Mouse (Mus musculus): ENCODE results near the gene Tmc2. TPM values are rescaled to one million over a fixed set of nuclear protein-coding genes. Genes with fewer than 3 reads are reported as not detected.

Gene Tmc2
- polyA plus RNA-seq, 1 experiment = not detected

DNA sequence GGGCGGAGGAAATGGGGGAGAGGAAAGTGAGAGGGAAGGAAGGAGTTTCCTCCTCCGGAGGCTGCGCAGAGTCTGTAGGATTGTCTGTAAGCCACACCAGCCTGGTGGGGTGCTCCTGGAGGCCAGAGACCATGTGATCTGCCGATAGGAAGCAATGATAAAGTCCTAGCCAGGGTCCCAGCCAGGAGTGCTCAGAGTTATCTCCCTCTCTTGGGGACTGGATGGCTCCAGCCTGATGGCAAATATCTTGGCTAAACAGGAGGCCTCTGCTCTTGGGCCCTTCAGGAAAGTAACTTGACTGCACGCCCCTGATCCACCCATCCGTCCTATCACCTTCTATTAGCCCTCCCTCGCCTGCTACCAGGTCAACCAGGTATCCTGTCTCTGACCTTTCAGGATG is 53.2 kb downstream of the Tmc2 start:
- DNase-seq (ENCODE audit: low read depth) = no peak

DNA sequence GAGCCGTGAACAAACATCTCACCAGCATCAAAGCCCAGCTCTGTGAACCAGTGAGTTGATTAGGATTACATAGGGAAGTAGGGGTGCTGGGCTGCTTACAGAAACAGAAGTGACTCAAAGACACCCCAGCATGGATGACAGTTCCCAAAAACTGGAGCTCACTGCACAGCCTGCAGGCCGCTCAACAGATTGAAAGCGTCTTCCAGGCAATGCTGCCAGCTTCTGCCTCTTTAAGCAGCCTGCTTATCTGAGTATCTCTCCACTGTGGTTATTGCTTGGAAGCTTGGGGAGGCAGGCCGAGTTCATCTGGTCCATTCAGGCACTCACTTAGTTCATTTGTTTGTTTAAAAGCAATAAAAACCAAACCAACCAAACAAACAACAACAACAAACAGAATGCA is 61.8 kb downstream of the Tmc2 start:
- DNase-seq (ENCODE audit: low read depth) = no peak

DNA sequence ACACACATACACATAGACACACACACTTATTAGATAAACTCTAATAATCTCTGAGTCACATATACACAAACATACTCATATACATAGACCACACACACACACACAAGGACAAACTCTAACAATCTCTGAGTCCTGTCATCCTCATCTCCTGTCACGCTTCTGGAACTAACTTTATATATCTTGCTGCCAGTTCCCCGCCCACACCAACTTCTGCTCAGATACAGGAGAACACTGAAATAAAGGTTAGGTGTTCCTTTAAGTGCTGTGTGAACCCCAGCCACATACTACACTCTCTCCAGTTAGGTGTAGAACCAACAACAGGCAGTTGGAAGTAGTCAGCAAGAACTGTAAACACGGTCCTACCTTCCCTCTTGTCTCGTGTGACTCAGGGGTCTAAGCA is 65.8 kb downstream of the Tmc2 start:
- DNase-seq (ENCODE audit: low read depth) = no peak

DNA sequence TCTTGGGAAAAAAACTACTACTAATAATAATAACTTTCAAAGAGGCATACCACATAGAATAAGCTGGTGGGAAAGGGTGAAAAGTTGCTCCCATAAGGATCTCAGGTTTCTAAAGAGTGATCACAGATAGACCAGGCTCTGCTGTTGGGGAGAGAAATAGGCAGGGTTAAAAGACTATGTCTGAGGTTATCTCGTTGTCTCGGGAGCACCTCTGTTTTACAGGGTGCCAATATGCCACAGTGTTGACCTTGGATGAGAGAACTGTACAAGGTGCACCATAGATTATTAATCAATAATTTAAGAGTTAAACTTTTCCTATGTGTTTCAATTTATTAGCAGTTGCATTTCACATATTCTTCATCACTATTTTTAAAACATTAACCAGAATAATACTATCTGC is 66.9 kb downstream of the Tmc2 start:
- no peak for DNase-seq (ENCODE audit: low read depth)

GRCm38 (mm10) chr2:130262398-130262797 is 67.4 kb downstream of the Tmc2 start:
- DNase-seq (ENCODE audit: low read depth) = no peak

DNA sequence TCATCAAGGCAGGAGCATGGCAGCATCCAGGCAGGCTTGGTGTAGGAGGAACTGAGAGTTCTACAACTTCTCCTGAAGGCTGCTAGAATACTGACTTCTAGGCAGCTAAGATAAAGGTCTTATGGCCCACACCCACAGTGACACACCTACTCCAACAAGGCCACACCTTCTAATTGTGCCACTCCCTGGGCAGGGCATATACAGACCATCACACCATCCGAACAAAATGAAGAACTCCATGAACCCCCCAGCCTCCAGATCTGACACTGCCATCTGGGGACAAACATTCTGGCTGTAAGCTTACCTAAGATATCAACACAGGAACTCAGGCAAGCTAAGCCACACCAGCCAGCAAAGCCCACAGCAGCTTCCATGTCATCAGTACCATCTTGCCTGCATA is 70.5 kb downstream of the Tmc2 start:
- DNase-seq (ENCODE audit: low read depth) = no peak

- no peak for DNase-seq (ENCODE audit: low read depth)
Measured at GRCm38 (mm10) chr2:130268074-130268473, 73.1 kb downstream of the Tmc2 start.

GRCm38 (mm10) chr2:130273732-130274131 is 78.7 kb downstream of the Tmc2 start:
- no peak for DNase-seq (ENCODE audit: low read depth)

GRCm38 (mm10) chr2:130274149-130274861 is 79.3 kb downstream of the Tmc2 start, which contains the start of gene Nop56:
Nop56 (plus strand) TSS chr2:130274430.
- peak; percentile 70 for DNase-seq (ENCODE audit: low read depth)

GRCm38 (mm10) chr2:130274862-130275261 is 79.9 kb downstream of the Tmc2 start:
- DNase-seq (ENCODE audit: low read depth) = no peak

DNA sequence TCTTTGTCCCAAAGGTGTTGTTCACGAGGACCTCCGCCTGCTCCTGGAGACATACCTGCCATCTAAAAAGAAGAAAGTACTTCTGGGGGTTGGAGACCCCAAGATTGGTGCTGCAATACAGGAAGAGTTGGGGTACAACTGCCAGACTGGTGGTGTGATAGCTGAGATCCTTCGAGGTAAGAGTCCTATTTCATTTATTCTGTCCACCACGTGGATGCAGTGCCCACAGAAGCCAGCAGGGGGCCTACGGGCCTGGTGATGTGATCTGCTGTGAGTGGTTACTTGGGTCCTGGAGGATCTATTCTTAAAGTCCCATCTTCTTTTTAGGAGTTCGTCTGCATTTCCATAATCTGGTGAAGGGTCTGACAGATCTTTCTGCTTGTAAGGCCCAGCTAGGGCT is 80.7 kb downstream of the Tmc2 start:
- DNase-seq (ENCODE audit: low read depth) = no peak

- DNase-seq (ENCODE audit: low read depth) = no peak
Measured at GRCm38 (mm10) chr2:130279600-130280091, 84.7 kb downstream of the Tmc2 start.

- no peak for DNase-seq (ENCODE audit: low read depth)
Measured at GRCm38 (mm10) chr2:130280224-130280623, 85.2 kb downstream of the Tmc2 start.

GRCm38 (mm10) chr2:130280818-130281217 is 85.8 kb downstream of the Tmc2 start:
- DNase-seq (ENCODE audit: low read depth) = no peak

GRCm38 (mm10) chr2:130283854-130284654 is 89.1 kb downstream of the Tmc2 start, which contains the start of gene Idh3b:
Idh3b (minus strand) TSS chr2:130284547.
- no peak for DNase-seq (ENCODE audit: low read depth)

DNA sequence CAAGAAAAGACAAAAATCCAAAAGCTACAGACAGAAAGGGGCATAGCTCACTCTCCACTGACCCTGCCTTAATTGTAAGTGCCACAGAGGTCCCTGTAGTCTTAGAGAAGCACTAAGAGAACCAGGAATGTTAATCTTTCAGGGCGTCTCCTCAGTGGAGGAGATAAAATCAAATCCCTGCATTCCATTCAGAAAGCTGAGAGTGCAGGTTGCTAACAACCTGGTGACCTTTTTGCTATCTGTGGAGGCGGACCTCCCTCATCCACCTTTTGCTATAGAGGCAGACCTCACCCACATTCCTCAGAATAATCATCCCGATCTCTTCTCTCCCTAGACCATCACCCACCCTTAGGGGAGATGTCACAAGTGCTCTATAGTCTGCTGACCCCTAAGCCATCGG is 94.1 kb downstream of the Tmc2 start:
- DNase-seq (ENCODE audit: low read depth) = no peak

- no peak for DNase-seq (ENCODE audit: low read depth)
Measured at GRCm38 (mm10) chr2:130291434-130291833, 96.4 kb downstream of the Tmc2 start.

DNA sequence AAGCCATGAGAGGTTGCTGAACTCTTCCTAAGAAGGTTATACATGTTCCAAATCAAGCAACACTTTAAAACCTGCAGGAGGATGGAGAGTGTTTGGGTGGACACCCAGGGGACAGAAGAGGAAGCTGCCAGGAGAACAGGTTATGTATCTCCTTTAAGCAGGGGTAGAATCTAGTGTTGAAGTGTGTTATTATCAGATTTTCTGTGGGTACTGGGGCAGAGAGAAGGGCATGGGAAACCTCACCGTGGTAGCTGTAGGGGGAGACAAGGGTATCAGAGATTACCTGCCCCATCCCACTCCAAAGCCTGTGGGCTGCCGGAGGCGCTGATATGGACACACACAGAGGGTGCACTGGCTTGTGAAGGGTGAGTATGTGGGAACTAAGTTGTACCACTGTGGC is 98.0 kb downstream of the Tmc2 start:
- DNase-seq (ENCODE audit: low read depth) = no peak

DNA sequence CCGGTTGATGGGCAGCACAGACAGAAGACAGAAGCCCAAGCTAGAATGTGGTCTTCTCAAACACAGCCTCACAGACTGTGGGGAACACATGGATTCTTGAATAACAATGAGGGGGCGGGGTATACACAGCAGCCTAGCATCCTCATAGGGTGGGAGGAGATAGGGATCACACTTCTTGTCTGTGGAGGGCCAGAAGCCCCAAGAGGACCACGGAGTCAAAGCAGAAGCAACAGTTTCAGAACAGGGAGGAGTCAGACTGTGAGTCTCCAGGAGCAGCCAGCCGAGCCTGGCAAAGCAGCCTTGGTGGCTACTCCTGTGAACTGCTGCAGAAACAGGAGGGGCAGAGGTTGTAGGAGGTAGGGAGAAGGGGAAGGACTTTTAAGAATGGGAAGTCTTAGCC is 98.5 kb downstream of the Tmc2 start:
- DNase-seq (ENCODE audit: low read depth) = no peak

DNA sequence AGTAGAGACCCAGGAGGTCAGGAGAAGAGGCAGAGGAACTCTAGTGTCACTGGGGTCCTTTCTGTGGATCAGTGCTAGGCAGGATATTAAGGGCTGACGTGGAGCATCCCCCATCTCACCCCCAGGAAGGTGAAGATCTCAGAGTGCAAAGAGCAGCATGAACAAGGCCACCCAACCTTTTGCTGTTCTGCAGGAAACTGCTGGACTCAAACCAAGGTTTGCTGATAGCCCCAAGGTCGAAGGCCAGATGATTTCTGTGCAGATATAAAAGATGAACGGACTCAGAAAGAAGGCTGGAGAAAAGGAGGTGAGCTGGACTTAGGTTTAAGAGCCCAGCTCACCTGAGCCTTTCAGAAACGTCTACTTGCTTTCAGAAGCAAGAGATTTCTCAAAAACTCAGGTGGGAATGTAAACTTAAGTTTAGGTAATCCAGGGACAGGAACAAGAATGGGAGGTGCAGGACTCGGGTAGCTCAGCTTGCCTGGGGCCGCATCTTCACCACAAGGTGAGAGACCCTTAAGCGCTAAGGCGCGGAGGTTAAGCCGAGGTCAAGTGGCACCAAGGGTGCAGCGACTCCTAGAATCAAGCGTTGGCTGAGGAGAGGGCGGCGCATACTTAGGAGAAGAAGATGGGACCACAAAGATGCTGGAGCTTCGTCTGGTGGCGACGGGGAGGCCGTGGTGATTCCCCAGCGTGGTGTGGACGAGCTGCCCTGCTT is 99.4 kb downstream of the Tmc2 start:
- no peak for DNase-seq (ENCODE audit: low read depth)

- DNase-seq (ENCODE audit: low read depth) = no peak
Measured at GRCm38 (mm10) chr2:130294936-130295277, 99.9 kb downstream of the Tmc2 start, which contains the start of gene Ebf4. Ebf4 (plus strand) TSS chr2:130295169.

All from gonadal fat pad, adult 2 months (tissue).